Mouse (Mus musculus): Measurements from ENCODE around the gene Shc1. TPM values are rescaled to one million over a fixed set of nuclear protein-coding genes. Genes with fewer than 3 reads are reported as not detected.

Shc1 gene
- polyA plus RNA-seq, 1 experiment from 2014 or later = 37.2 TPM

DNA sequence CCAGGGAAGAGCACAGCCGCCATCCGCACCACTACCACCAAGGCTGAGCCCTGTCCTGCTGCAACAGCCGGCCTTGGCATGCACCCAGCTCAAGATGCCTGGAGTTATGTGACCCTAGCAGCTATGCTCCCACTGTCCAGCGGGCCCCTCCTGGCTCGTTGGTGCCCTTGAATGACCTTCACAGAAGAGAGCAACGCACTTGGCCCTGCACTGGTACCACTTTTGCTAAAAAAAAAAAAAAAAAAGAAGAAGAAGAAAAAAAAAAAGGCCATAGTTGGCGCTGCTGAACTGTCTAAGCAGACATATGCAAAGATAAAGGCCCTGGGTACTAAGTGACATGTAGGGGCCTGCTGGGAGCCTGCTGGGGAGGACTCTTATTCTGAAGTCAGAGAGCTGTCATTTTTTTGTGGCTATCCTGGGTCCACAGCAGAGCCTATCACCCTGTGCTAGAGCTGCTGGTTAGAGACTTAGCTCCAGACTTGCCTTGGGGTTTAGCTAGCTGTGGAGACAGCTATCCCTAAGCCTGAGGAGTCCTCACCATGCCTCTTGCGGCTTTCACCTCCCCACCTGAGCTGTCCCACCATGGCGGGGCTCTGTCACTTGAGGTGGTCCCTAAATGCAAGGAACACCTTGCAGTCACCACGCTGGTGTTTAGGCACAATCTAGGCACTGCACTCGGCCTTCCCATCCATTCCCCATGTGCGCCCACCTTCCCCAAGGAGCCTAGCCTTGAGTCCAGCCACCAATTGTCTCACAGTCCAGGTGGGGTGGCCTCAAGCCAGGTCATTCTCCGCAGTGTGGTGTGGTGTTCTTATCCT, 30.7 kb downstream of the Shc1 start:
- DNase-seq (ENCODE audit: low spot score) = peak; percentile 66

DNA sequence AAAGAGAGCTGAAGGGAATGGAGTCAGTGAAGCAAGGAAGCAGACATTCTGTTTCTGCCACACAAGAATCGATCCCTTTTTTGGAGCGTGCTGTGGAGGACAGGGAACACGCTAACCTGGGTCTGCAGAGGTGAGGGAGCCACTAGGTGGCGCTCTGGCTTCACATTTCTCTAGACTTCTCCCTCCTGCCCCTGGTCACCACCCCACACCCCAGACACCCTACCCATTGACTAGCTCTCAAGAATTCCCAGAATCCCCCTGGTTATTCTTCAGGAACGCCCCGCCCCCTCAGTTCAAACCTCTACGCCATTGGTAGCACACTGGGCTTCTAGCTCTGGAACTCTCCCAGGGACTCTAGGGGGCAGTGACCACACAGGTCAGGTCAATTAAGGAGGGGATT, 31.3 kb downstream of the Shc1 start:
- peak; percentile 71 for DNase-seq (ENCODE audit: low spot score)

DNA sequence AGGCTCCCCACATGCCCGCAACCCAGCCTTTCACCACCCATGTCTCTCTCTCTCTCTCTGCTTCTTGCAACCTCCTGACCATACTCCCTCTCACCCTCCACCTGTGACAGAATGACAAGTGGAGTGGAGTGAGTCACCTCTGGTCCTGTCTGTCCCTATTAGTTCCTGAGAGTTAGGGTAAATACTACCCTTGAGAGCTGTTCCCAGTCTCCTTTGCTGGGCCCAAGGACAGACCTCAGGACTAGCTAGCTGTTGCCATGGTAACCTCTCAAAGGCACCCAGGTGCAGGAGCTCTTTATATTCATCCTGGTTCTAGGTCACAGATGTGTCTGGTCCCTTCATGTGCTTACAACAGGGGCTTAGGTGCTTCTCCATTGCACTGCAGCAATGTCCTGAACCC, 33.7 kb downstream of the Shc1 start:
- DNase-seq (ENCODE audit: low spot score) = peak; percentile 85

DNA sequence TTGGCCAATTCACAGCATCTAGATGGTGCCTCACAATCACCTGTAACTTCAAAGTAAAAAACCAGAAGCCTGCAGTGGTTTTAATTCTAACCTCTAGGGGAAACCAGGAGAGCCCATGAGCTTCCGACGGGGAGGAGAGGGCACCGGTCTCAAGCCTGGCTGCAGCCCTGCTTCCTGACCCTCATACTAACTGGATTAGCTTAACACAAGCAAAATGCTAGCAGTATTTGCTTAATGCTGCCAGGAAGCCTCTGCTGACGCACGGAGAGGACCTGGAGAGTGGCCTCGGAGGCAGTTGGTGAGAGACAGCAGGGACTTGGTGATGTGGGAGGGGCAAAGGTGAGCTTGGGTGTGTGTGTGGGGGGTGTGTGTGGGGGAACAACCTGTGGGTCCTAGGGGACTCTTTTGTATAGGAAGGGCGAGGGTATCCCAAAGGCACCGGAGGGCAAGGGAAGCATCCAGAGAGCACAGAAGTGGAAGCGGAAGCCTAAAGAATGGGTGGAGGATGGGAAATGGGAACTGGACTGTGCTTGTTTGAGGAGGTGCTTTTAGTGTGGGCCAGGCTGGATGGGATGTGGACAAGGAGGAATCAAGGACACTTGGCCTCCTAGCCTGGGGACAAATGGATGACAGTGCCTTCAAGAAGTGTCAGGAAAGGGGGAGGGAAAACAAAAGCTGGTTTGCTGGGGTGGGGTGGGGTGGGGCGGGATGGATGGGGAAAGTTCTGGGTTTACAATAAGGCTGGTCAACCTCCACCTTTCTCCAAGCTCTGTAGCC, 36.3 kb downstream of the Shc1 start, which contains the start of gene Pmvk:
Gene Pmvk (plus strand): TSS at position 141 of the 777 bp plus-strand sequence.
- DNase-seq (ENCODE audit: low spot score) = no peak

DNA sequence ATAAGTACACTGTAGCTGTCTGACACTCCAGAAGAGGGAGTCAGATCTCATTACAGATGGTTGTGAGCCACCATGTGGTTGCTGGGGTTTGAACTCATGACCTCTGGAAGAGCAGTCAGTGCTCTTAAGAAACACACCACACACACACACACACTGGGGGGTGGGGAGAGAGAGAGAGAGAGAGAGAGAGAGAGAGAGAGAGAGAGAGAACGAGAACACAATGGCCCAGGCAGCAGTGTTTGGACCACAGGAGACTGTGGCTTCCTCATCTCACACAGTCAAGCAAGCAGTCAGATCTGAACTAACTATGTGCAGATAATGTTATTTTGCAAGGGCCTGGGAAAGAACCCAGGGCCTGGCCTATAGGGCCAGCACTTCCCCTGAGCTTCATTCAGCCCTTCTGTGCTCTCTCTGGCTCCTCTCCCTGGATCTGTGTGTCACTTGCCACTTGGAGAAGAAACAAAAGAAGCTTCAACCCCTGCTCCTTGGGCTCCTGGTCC, 37.6 kb downstream of the Shc1 start:
- no peak for DNase-seq (ENCODE audit: low spot score)

DNA sequence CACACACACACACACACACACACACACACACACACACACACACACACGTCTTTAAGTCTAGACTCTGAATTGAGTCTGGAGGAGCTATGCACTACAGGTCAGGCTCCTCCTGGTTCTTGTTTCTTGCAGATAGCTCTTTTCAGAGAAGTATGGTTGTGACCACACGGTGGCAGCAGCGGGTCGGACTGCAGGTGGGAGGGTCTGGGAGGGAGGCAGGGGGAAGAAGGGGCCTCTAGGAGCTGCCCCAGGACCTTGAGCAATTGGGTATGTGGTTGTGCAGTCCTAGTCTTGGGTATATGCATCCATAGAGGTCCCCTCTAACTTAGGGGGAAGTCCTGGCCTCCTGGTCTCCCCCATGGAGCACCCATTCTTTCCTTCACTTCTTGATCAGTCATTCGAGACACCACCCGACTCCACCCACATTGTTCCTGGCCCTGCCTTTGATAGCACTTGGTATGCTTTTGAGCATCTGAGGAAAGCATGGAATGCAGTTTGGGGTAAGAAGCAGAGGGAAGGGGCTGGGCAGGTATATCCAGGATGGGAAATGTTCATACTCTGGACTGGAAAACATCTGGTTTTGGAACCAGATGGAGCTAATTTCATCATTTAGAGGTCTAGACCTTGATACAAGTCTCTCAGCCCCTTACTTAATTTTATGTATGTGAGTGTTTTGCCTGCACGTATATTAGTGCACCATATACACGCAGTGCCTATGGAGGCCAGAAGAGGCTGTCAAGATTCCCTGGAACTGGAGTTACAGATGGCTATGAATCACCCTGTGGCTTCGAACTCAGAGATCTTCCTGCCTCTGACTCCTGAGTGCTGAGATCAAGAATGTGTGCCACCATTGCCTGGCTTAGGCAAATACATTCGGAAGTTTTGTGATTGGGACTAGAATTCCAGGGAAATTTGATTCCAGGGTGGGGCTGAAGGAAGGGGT, 38.8 kb downstream of the Shc1 start:
- peak; percentile 90 for DNase-seq (ENCODE audit: low spot score)

DNA sequence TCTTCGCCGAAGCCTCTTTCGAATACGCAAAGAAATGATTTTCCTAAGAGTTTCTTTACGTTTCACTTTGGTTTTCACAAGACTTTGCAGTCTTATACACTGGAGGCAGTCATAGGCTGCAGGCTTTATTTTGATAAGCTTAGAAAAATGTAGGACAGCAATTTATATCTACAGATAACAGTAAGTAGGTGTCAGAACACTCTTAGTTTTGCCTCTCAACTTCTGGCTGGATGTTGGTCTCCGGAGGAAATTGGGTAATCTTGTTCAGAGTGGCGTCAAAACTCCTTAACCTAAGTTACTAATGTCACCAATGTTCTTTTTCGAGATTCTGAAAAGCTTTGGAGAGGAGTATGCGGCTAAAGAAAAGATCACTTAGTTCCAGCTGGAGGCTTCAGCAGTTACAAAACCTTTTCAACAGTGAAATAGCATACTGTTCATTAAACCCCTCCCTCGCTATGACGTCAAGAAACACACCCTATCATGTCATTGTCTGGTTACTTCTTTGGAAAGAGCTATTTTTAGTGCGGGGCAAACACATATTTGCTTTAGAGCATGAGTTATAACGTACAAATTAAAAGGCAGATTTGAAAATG, 40.2 kb downstream of the Shc1 start:
- DNase-seq (ENCODE audit: low spot score) = no peak

DNA sequence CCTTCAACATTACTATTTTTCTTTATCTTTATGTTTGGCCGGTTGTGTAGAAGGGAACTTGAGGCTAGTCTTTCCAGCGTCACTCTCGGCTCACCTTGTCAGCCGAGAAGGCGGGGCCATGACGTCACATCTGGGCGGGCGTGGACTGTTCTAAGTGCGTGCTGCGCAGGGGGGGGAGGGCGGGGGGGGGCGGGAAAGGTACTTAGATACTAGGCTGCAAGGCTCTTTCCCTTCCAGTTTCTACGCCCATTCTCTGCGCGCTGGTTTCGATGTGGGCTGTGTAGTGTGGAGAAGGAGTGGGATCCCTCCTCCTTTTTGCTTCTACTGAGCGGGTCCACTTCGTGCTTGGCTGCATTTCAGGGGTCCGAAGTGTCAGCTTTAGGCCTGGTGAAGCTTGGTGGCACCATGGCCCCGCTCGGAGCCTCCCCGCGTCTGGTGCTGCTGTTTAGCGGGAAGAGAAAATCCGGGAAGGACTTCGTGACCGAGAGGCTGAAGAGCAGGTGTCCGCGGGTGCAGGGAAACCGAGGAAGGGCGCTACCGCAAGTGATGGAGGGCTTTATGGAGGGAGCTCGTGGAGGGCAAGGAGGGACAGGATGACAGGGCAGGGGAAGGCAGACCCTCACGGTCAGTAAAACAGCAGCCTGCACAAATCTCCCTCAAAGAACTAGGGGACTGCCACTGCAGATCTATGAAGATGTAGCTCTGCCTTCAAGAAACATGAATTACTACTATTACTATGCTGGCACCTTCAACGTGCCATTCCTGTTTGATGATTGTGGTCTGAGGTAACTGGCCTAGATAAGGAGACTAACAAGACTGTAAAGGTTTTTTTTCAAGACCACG, 40.9 kb downstream of the Shc1 start:
- peak; percentile 92 for DNase-seq (ENCODE audit: low spot score)

DNA sequence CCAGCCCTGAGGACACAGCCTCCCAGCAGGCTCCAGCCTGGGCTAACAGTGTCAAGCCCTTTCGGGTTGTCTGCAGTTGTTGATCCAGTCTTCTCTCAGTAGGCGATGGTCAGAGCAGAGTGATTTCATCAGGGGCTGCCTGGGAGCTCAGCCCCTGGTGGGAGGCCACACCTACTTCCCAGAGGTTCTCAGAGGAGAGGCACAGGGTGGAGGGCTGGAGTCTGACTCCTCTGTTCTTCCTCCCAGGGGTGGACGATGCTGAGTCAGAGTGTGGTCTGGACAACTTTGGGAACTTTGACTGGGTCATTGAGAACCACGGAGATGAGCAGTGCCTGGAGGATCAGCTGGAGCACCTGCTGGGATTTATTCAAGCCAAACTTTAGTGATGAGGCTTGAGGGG, 50.0 kb downstream of the Shc1 start:
- DNase-seq (ENCODE audit: low spot score) = no peak

DNA sequence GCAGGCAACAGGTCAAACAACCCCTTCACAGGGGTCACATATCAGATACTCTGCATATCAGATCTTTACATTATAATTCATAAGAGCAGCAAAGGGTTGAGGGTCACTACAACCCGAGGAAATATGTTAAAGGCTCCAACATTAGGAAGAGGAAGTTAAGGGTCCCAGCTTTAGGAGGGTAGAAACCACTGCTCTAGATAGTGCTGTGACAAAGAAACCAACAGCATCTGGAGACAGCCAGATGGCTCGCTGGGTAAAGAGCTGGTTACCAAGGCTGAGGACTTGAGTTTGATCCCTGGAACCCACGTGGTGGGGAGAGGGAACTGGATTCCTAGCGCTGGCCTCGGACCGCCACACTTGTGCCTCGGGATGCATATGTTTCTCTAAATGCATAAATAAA, 54.0 kb downstream of the Shc1 start:
- no peak for DNase-seq (ENCODE audit: low spot score)

DNA sequence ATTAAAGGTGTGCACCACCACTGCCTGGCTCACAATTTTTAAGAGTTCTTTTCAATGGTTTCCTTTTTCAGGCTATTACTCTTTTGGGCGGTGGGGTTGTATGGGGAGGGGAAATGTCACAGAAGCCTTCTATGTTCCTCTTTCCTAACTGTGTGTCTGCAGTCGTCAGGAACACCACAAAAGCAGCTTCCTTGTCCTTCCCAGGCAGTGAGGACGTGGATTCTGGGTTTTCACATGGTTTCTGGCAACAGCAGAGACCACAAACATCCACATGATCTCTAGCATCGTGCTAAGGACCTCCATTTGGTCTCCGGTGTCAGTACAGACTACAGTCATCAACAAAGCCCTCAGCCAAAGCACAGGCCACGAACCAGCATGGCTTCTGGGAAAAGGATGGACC, 55.6 kb downstream of the Shc1 start:
- no peak for DNase-seq (ENCODE audit: low spot score)

DNA sequence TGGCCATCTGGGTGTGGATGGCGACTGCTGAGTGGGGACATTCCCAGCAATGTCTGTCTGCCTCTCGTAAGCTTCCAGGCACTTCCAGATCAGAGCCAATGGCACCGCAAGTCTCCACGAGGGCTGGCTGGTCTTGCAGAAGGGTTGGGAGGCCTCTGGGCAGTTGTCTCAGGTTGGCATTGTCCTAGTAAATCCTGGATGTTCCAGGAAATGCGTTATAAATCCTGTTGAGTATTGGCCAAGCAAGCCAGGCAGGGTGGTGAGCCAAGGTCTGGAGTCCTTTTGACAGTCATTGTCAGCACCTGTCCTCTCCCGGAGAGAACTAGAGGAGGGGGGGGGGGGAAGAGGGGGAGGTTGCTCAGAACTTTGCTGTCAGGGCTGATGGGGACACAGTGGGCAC, 60.8 kb downstream of the Shc1 start:
- DNase-seq (ENCODE audit: low spot score) = no peak

Other genes starting within 250 kb of the Shc1 start
- 130 and 131 TPM in 2 replicates for gene Scamp3, start 241.0 kb upstream of the Shc1 start, polyA plus RNA-seq (2015; fragmentation: Nextera tagmentation; extraction: Ambion mirVana)
- gene Fam189b, start 235.3 kb upstream of the Shc1 start, polyA plus RNA-seq (2015; fragmentation: Nextera tagmentation; extraction: Ambion mirVana) = 71.2 and 80.1 TPM in 2 replicates
- gene Gba, start 215.5 kb upstream of the Shc1 start, polyA plus RNA-seq (2015; fragmentation: Nextera tagmentation; extraction: Ambion mirVana) = 51.3 and 51.8 TPM in 2 replicates
- gene Thbs3, start 203.3 kb upstream of the Shc1 start, polyA plus RNA-seq (2015; fragmentation: Nextera tagmentation; extraction: Ambion mirVana) = 4.9 and 6.2 TPM in 2 replicates
- 206 and 223 TPM in 2 replicates for gene Mtx1, start 191.4 kb upstream of the Shc1 start, polyA plus RNA-seq (2015; fragmentation: Nextera tagmentation; extraction: Ambion mirVana)
- gene Muc1, start 189.4 kb upstream of the Shc1 start, polyA plus RNA-seq (2015; fragmentation: Nextera tagmentation; extraction: Ambion mirVana) = 1.4 and 2.4 TPM in 2 replicates
- gene Krtcap2, start 172.5 kb upstream of the Shc1 start, polyA plus RNA-seq (2015; fragmentation: Nextera tagmentation; extraction: Ambion mirVana) = 304 and 318 TPM in 2 replicates
- 0.98 and 1.6 TPM in 2 replicates for gene Trim46, start 172.1 kb upstream of the Shc1 start, polyA plus RNA-seq (2015; fragmentation: Nextera tagmentation; extraction: Ambion mirVana)
- gene Dpm3, start 159.1 kb upstream of the Shc1 start, polyA plus RNA-seq (2015; fragmentation: Nextera tagmentation; extraction: Ambion mirVana) = 163 and 167 TPM in 2 replicates
- gene Slc50a1, start 147.9 kb upstream of the Shc1 start, polyA plus RNA-seq (2015; fragmentation: Nextera tagmentation; extraction: Ambion mirVana) = 84.7 and 87.2 TPM in 2 replicates
- 12.4 and 13.2 TPM in 2 replicates for gene Efna1, start 137.3 kb upstream of the Shc1 start, polyA plus RNA-seq (2015; fragmentation: Nextera tagmentation; extraction: Ambion mirVana)
- gene Efna3, start 95.5 kb upstream of the Shc1 start, polyA plus RNA-seq (2015; fragmentation: Nextera tagmentation; extraction: Ambion mirVana) = 0.82 and 1.0 TPM in 2 replicates
- gene Efna4, start 80.4 kb upstream of the Shc1 start, polyA plus RNA-seq (2015; fragmentation: Nextera tagmentation; extraction: Ambion mirVana) = 5.3 and 6.0 TPM in 2 replicates
- gene Adam15, start 68.4 kb upstream of the Shc1 start, polyA plus RNA-seq (2015; fragmentation: Nextera tagmentation; extraction: Ambion mirVana) = 17.4 and 18.1 TPM in 2 replicates
- not detected in 2 replicates for gene Dcst2, start 56.5 kb upstream of the Shc1 start, polyA plus RNA-seq (2015; fragmentation: Nextera tagmentation; extraction: Ambion mirVana)
- gene Dcst1, start 53.2 kb upstream of the Shc1 start, polyA plus RNA-seq (2015; fragmentation: Nextera tagmentation; extraction: Ambion mirVana) = 0.10 and 0.14 TPM in 2 replicates
- gene Zbtb7b, start 23.7 kb upstream of the Shc1 start, polyA plus RNA-seq (2015; fragmentation: Nextera tagmentation; extraction: Ambion mirVana) = 4.1 and 4.6 TPM in 2 replicates
- gene Lenep, start 15.7 kb upstream of the Shc1 start, polyA plus RNA-seq (2015; fragmentation: Nextera tagmentation; extraction: Ambion mirVana) = not detected in 2 replicates
- 29.5 and 32.6 TPM in 2 replicates for gene Flad1, start 6.6 kb upstream of the Shc1 start, polyA plus RNA-seq (2015; fragmentation: Nextera tagmentation; extraction: Ambion mirVana)
- 466 and 485 TPM in 2 replicates for gene Cks1b, start 60 bp upstream of the Shc1 start, polyA plus RNA-seq (2015; fragmentation: Nextera tagmentation; extraction: Ambion mirVana)
- gene Pygo2, start 11.8 kb downstream of the Shc1 start, polyA plus RNA-seq (2015; fragmentation: Nextera tagmentation; extraction: Ambion mirVana) = 21.3 and 22.3 TPM in 2 replicates
- gene Pbxip1, start 18.3 kb downstream of the Shc1 start, polyA plus RNA-seq (2015; fragmentation: Nextera tagmentation; extraction: Ambion mirVana) = 23.1 and 27.3 TPM in 2 replicates
- 39.3 and 40.3 TPM in 2 replicates for gene Pmvk, start 36.1 kb downstream of the Shc1 start, polyA plus RNA-seq (2015; fragmentation: Nextera tagmentation; extraction: Ambion mirVana)
- 7.3 and 8.8 TPM in 2 replicates for gene Kcnn3, start 101.7 kb downstream of the Shc1 start, polyA plus RNA-seq (2015; fragmentation: Nextera tagmentation; extraction: Ambion mirVana)